Comparison of ENCODE assay signal across 8 mouse cellular contexts in the genomic region with DNA sequence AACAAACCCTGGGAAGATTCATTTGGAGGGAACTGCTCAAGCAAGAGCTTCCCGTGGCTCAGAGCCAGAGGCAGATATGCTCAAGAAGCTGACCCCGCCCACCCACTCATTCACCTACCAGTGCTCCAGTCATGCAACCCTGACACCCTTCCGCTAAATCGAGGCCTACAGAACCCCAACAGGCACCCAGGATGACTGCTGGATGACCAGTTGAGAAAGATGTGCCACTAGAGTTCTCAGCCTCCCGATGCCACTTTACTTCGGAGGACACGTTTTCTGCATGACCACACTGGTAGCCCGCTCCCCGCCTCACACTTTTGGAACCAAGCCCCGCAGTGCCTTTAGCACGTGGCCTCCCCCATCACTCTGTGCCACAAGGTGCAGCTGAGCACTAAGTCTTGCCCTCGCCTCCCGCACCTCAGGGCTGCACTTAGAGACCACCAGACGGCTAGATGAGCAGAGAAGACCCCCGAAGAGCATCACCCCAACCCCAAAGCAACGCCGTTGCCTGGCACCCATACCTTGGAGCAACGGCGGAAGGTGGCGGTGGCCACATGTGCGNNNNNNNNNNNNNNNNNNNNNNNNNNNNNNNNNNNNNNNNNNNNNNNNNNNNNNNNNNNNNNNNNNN. TPM values are rescaled to one million over a fixed set of nuclear protein-coding genes. Genes with fewer than 3 reads are reported as not detected.
DNase-seq lines count a peak whose midpoint lies in the region; ATAC-seq and TF ChIP-seq lines count a peak whose summit lies in the region.

No protein-coding gene starts in this region.

- 0 out of 2 replicates have a peak, but pooled peaks cover 4% of the 10 kb centered on the region for H3K4me1 ChIP-seq in lung, postnatal 0 days (ENCODE audit: insufficient read depth, low read depth, low read length)
- H3K4me1 ChIP-seq in forebrain, embryonic 13.5 days: peaks cover 15% of the 10 kb centered on the region
- H3K4me1 ChIP-seq in limb, embryonic 15.5 days: peaks cover 16% of the 10 kb centered on the region
- peaks cover 19% of the 10 kb centered on the region for H3K4me1 ChIP-seq in stomach, embryonic 15.5 days

- no peak for ATAC-seq in lung, postnatal 0 days
- peak; percentile 28; the same call in 1 of the 2 replicates for ATAC-seq in forebrain, embryonic 13.5 days
- ATAC-seq in limb, embryonic 15.5 days (ENCODE audit: insufficient number of reproducible peaks, low FRiP score, low TSS enrichment, low read depth): no peak
- no peak; the same call in 1 of the 2 replicates for ATAC-seq in stomach, embryonic 15.5 days (ENCODE audit: insufficient read depth, low FRiP score, low read depth)
- no peak for ATAC-seq in frontal cortex, adult (ENCODE audit: low TSS enrichment)

- WGBS in lung, postnatal 0 days: 26% methylated on average over 21 of the region's 21 CpGs
- 24% methylated on average over 21 of the region's 21 CpGs for WGBS in forebrain, embryonic 13.5 days
- 29% methylated on average over 21 of the region's 21 CpGs for WGBS in limb, embryonic 15.5 days
- 30% methylated on average over 21 of the region's 21 CpGs for WGBS in stomach, embryonic 15.5 days

- H3K4me3 ChIP-seq in lung, postnatal 0 days (ENCODE audit: low read depth, low read length): peak overlapping the region; percentile 24; the same call in 1 of the 2 replicates
- H3K4me3 ChIP-seq in forebrain, embryonic 13.5 days: peak overlapping the region; percentile 40
- peak overlapping the region; percentile 38 for H3K4me3 ChIP-seq in limb, embryonic 15.5 days
- H3K4me3 ChIP-seq in stomach, embryonic 15.5 days (replicated peaks): peak overlapping the region; percentile 47

- H3K4me2 ChIP-seq in lung, postnatal 0 days (replicated peaks; ENCODE audit: low read depth, low read length): peak overlapping the region; percentile 48
- peak overlapping the region; percentile 82 for H3K4me2 ChIP-seq in forebrain, embryonic 13.5 days
- H3K4me2 ChIP-seq in limb, embryonic 15.5 days: peak overlapping the region; percentile 79
- peak overlapping the region; percentile 86 for H3K4me2 ChIP-seq in stomach, embryonic 15.5 days

- no peak overlapping the region for H3K27ac ChIP-seq in lung, postnatal 0 days (ENCODE audit: low read length)
- no peak overlapping the region for H3K27ac ChIP-seq in forebrain, embryonic 13.5 days
- no peak overlapping the region for H3K27ac ChIP-seq in limb, embryonic 15.5 days
- no peak overlapping the region for H3K27ac ChIP-seq in stomach, embryonic 15.5 days

- no peak for TF ChIP-seq CTCF in lung, postnatal 0 days (IDR thresholded peaks at IDR 0.05)

- DNase-seq in lung, postnatal 0 days (ENCODE audit: low spot score): no peak
- DNase-seq in lung, postnatal 10 days: no peak
- DNase-seq in ovary, postnatal 14 days (ENCODE audit: low spot score): no peak
- no peak for DNase-seq in right cerebral cortex, postnatal 14 days

- H3K9me3 ChIP-seq in lung, postnatal 0 days (ENCODE audit: low read length): no peaks in the 10 kb centered on the region
- no peaks in the 10 kb centered on the region for H3K9me3 ChIP-seq in forebrain, embryonic 13.5 days (replicated peaks)
- no peaks in the 10 kb centered on the region for H3K9me3 ChIP-seq in limb, embryonic 15.5 days
- H3K9me3 ChIP-seq in stomach, embryonic 15.5 days: no peaks in the 10 kb centered on the region

- no peak for TF ChIP-seq EP300 in lung, postnatal 0 days (IDR thresholded peaks at IDR 0.05)

- H3K9ac ChIP-seq in lung, postnatal 0 days (replicated peaks; ENCODE audit: low read depth): no peak overlapping the region
- peak overlapping the region; percentile 64 for H3K9ac ChIP-seq in forebrain, embryonic 13.5 days
- H3K9ac ChIP-seq in limb, embryonic 15.5 days: peak overlapping the region; percentile 17; the same call in 1 of the 2 replicates
- 0 out of 2 replicates have a peak overlapping the region, but pooled peaks have one; percentile 4 for H3K9ac ChIP-seq in stomach, embryonic 15.5 days

- peaks cover 12% of the 10 kb centered on the region for H3K27me3 ChIP-seq in lung, postnatal 0 days (replicated peaks; ENCODE audit: insufficient read depth, low read length)
- H3K27me3 ChIP-seq in forebrain, embryonic 13.5 days: peaks cover 42% of the 10 kb centered on the region
- peaks cover 39% of the 10 kb centered on the region for H3K27me3 ChIP-seq in limb, embryonic 15.5 days
- peaks cover 11% of the 10 kb centered on the region; the same call in 1 of the 2 replicates for H3K27me3 ChIP-seq in stomach, embryonic 15.5 days (replicated peaks)

- H3K36me3 ChIP-seq in lung, postnatal 0 days (ENCODE audit: insufficient read depth, low read length): no peaks in the 10 kb centered on the region
- H3K36me3 ChIP-seq in forebrain, embryonic 13.5 days (ENCODE audit: poor library complexity, severe bottlenecking): no peaks in the 10 kb centered on the region
- no peaks in the 10 kb centered on the region for H3K36me3 ChIP-seq in limb, embryonic 15.5 days
- H3K36me3 ChIP-seq in stomach, embryonic 15.5 days: no peaks in the 10 kb centered on the region

RNA-seq across cellular contexts. Expression of a gene that starts 0.8 kb away (rescaled TPM):
- polyA plus RNA-seq in lung, postnatal 0 days (2015; fragmentation: Nextera tagmentation; extraction: Ambion mirVana): 0.38 and 0.51 TPM in 2 replicates
- 1.1 and 2.5 TPM in 2 replicates for polyA plus RNA-seq in forebrain, embryonic 13.5 days (2015; fragmentation: Nextera tagmentation; extraction: Ambion mirVana)
- polyA plus RNA-seq in limb, embryonic 15.5 days (2015; fragmentation: Nextera tagmentation; extraction: Ambion mirVana): 5.5 and 6.5 TPM in 2 replicates
- polyA plus RNA-seq in stomach, embryonic 15.5 days (2015; fragmentation: Nextera tagmentation; extraction: Ambion mirVana): 41.5 and 45.7 TPM in 2 replicates

RNA-seq across cellular contexts. Expression of a gene that starts 28.8 kb away (rescaled TPM):
- not detected in 2 replicates for polyA plus RNA-seq in lung, postnatal 0 days (2015; fragmentation: Nextera tagmentation; extraction: Ambion mirVana)
- not detected in 2 replicates for polyA plus RNA-seq in forebrain, embryonic 13.5 days (2015; fragmentation: Nextera tagmentation; extraction: Ambion mirVana)
- polyA plus RNA-seq in limb, embryonic 15.5 days (2015; fragmentation: Nextera tagmentation; extraction: Ambion mirVana): not detected in 2 replicates
- not detected in 2 replicates for polyA plus RNA-seq in stomach, embryonic 15.5 days (2015; fragmentation: Nextera tagmentation; extraction: Ambion mirVana)
